Comparison of ENCODE assay signal across 8 mouse cellular contexts in the genomic region with DNA sequence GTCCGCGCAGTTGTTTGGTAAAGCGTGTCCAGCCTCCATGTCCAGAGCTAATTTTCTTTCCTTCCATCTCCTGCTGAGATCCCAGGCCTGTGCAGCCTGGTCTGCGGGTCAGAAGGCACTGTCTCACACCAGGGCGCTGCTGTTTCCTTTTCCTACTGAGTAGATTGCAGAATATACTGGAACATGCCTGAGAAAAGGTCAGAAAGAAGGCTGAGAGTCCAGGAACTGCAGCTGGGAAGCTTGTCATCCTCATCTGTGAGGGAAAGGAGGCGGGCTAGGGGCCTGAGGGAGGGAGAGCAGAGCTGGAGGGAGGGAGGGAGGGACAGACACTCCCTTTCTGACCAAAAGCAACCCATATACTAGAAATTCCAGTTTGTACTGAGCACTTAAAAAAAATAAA.
DNase-seq lines count a peak whose midpoint lies in the region; ATAC-seq and TF ChIP-seq lines count a peak whose summit lies in the region.

No protein-coding gene starts in this region.

- H3K4me1 ChIP-seq in hindbrain, embryonic 12.5 days = peaks cover 33% of the 10 kb centered on the region
- peaks cover 14% of the 10 kb centered on the region; the same call in 1 of the 2 replicates for H3K4me1 ChIP-seq in liver, embryonic 11.5 days (replicated peaks; ENCODE audit: control insufficient read depth, insufficient read depth, low read length)
- H3K4me1 ChIP-seq in neural tube, embryonic 14.5 days (ENCODE audit: control insufficient read depth, insufficient read depth, low read length) = peaks cover 11% of the 10 kb centered on the region
- no peaks in the 10 kb centered on the region; the same call in 1 of the 2 replicates for H3K4me1 ChIP-seq in thymus, adult 2 months (replicated peaks; ENCODE audit: control insufficient read depth, insufficient read depth, low read length)

- H3K27ac ChIP-seq in hindbrain, embryonic 12.5 days = peak overlapping the region; percentile 23; the same call in 1 of the 2 replicates
- H3K27ac ChIP-seq in liver, embryonic 11.5 days (ENCODE audit: low read depth, low read length) = peak overlapping the region; percentile 62
- H3K27ac ChIP-seq in neural tube, embryonic 14.5 days (ENCODE audit: low read depth, low read length) = no peak overlapping the region
- H3K27ac ChIP-seq in thymus, adult 2 months (ENCODE audit: control insufficient read depth, insufficient read depth, low read length) = no peak overlapping the region

- peak; percentile 44 for DNase-seq in NIH3T3 (ENCODE audit: low read depth)
- peak; percentile 60 for DNase-seq in embryo, embryonic 10.5 days (ENCODE audit: low spot score)
- DNase-seq in liver, embryonic 11.5 days (ENCODE audit: low spot score) = no peak
- DNase-seq in T-cell, adult 2 months (ENCODE audit: low spot score) = no peak
- no peak for DNase-seq in thymus, adult 2 months
- DNase-seq in frontal cortex, postnatal 14 days (ENCODE audit: low spot score in 2 of 2) = no peak

- H3K4me3 ChIP-seq in hindbrain, embryonic 12.5 days = no peak overlapping the region
- no peak overlapping the region for H3K4me3 ChIP-seq in liver, embryonic 11.5 days (ENCODE audit: low read depth, low read length)
- H3K4me3 ChIP-seq in neural tube, embryonic 14.5 days (ENCODE audit: low read depth, low read length) = no peak overlapping the region
- H3K4me3 ChIP-seq in thymus, adult 2 months (ENCODE audit: control insufficient read depth, insufficient read depth, low read length) = no peak overlapping the region

- 15% methylated on average over 6 of the region's 6 CpGs for whole genome bisulfite sequencing in hindbrain, embryonic 12.5 days
- 61% methylated on average over 6 of the region's 6 CpGs for WGBS in liver, embryonic 11.5 days
- WGBS in neural tube, embryonic 14.5 days = 24% methylated on average over 6 of the region's 6 CpGs
- 93% methylated on average over 6 of the region's 6 CpGs for WGBS in thymus, adult 2 months

- ATAC-seq in hindbrain, embryonic 12.5 days (ENCODE audit: low FRiP score) = no peak
- ATAC-seq in liver, embryonic 11.5 days (replicated peaks; ENCODE audit: low FRiP score) = no peak
- no peak for ATAC-seq in neural tube, embryonic 14.5 days (ENCODE audit: low read depth)

- peak overlapping the region; percentile 57; the same call in 1 of the 2 replicates for H3K4me2 ChIP-seq in hindbrain, embryonic 12.5 days (replicated peaks)
- no peak overlapping the region for H3K4me2 ChIP-seq in liver, embryonic 11.5 days
- H3K4me2 ChIP-seq in neural tube, embryonic 14.5 days (ENCODE audit: low read depth, low read length) = peak overlapping the region; percentile 66; the same call in 1 of the 2 replicates

- TF ChIP-seq CTCF in thymus, adult 2 months (IDR thresholded peaks at IDR 0.05; ENCODE audit: borderline replicate concordance, control insufficient read depth, extremely low read depth, insufficient read depth, low read length, poor library complexity) = no peak

- no peaks in the 10 kb centered on the region for H3K36me3 ChIP-seq in hindbrain, embryonic 12.5 days
- H3K36me3 ChIP-seq in liver, embryonic 11.5 days (ENCODE audit: control insufficient read depth, insufficient read depth, low read length) = no peaks in the 10 kb centered on the region
- no peaks in the 10 kb centered on the region for H3K36me3 ChIP-seq in neural tube, embryonic 14.5 days (ENCODE audit: control insufficient read depth, insufficient read depth, low read length)
- H3K36me3 ChIP-seq in thymus, adult 2 months (ENCODE audit: control insufficient read depth, insufficient read depth, low read length) = no peaks in the 10 kb centered on the region

- H3K27me3 ChIP-seq in hindbrain, embryonic 12.5 days = peaks cover 32% of the 10 kb centered on the region
- 0 out of 2 replicates have a peak, but pooled peaks cover 2% of the 10 kb centered on the region for H3K27me3 ChIP-seq in liver, embryonic 11.5 days (replicated peaks; ENCODE audit: control insufficient read depth, insufficient read depth, low read length)
- H3K27me3 ChIP-seq in neural tube, embryonic 14.5 days (ENCODE audit: control insufficient read depth, insufficient read depth, low read length) = no peaks in the 10 kb centered on the region; the same call in 1 of the 2 replicates
- H3K27me3 ChIP-seq in thymus, adult 2 months (ENCODE audit: control insufficient read depth, insufficient read depth, low read length) = no peaks in the 10 kb centered on the region

- peak overlapping the region; percentile 35; the same call in 1 of the 2 replicates for H3K9ac ChIP-seq in hindbrain, embryonic 12.5 days
- H3K9ac ChIP-seq in liver, embryonic 11.5 days (ENCODE audit: low read depth, low read length) = no peak overlapping the region
- H3K9ac ChIP-seq in neural tube, embryonic 14.5 days (replicated peaks; ENCODE audit: low read depth, low read length) = no peak overlapping the region

- no peaks in the 10 kb centered on the region for H3K9me3 ChIP-seq in hindbrain, embryonic 12.5 days (replicated peaks)
- no peaks in the 10 kb centered on the region for H3K9me3 ChIP-seq in liver, embryonic 11.5 days (ENCODE audit: control insufficient read depth, low read length)
- no peaks in the 10 kb centered on the region for H3K9me3 ChIP-seq in neural tube, embryonic 14.5 days (ENCODE audit: control insufficient read depth, low read length)

- TF ChIP-seq POLR2A in thymus, adult 2 months (IDR thresholded peaks at IDR 0.05; ENCODE audit: control insufficient read depth, extremely low read depth, insufficient read depth, low read length, poor library complexity) = no peak

Comparison
In these comparisons a context has a peak if more than half of its experiments do, and no peak if none do; other contexts are left out.
1. DNase-seq: peak in NIH3T3 (single experiment) and embryo, embryonic 10.5 days (single experiment); none in liver, embryonic 11.5 days (single experiment), T-cell, adult 2 months (single experiment), thymus, adult 2 months (single experiment) and frontal cortex, postnatal 14 days (0 of 2).
2. H3K27ac ChIP-seq: peak in hindbrain, embryonic 12.5 days (single experiment) and liver, embryonic 11.5 days (single experiment); none in neural tube, embryonic 14.5 days (single experiment) and thymus, adult 2 months (single experiment).